Mouse (Mus musculus): Measurements from ENCODE around the gene Chrna4.

Chrna4 gene

DNA sequence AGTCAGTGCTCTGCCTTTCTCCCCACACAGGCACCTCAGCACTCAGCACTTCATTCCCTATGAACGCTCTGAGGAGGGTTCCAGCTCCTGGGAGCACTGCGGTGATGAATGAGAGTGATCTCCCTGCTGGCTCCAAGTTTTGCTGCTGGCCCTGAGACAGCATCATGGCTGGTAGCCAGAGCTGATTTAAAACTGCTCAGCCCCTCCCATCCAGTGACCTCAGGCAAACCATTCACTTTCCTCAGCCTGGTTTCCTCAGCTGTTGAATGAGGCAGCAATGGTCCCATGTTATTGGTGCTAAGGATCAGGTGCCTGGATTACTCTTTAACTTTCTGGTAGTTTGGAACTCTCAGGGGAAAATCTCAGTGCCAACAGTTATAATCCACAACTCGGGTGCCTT is at the start of gene Chrna4:
Chrna4 (minus strand) TSS at position 110 of the 400 bp plus-strand sequence.
- peak; percentile 33 for DNase-seq (ENCODE audit: low spot score)

DNA sequence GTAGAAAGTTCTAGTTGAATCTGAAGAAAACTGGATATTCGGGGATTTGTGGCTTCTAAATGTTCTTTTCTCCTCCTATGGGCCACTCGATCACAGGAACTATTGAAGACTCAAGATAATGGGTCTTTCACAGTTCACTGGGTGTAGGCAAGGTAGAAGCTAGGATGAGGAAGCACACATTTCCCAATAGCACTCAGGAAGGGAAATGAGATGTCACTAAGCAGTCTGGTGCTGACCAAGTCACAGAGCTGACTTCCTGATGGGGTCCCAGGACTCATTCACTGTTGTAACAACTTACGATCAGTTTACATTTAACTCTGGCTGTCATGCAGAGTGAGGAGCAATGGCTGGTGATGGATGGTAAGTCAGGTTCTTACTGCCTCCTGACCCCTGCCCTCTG is 46.8 kb upstream of the Chrna4 start:
- DNase-seq (ENCODE audit: low spot score), result no peak

DNA sequence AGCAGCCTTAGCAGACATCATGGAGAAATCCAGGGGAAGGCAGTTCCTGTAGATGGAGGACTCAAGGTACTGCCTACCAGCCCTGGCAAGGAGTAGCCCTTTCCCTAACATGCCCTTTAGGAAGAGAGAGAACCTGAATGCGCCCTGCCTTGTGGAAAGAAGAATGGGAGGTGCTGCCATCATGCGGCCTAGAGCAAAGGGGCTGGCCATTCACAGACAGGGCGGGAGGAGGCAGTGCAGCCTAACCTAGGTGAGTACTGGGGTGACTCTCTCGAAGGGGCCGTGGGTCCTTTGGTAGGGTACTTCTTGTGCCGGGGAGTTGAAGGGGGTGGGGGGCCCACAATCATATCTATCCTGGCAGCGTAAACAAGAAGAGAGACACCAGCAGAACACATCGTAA is 41.7 kb upstream of the Chrna4 start:
- no peak for DNase-seq (ENCODE audit: low spot score)

DNA sequence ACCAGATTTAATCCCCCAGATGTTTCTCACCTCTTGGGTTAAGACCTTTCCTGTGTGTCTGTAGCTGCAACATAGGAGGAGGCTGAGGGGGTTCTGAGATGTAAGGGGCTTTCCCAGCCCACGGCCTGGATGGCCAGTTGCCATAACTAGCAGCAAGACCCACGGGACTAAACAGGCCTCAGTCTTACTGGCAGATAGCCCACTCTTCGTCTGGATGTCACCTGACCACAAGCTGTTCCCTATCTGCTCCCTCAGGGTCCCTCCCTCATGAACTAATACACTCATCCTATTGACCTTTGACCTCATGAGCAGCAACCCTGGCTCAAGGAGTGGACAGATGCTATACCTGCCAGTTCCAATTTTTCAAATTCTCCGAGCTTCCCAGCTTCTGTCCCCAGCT is 40.6 kb upstream of the Chrna4 start:
- DNase-seq (ENCODE audit: low spot score), result no peak

DNA sequence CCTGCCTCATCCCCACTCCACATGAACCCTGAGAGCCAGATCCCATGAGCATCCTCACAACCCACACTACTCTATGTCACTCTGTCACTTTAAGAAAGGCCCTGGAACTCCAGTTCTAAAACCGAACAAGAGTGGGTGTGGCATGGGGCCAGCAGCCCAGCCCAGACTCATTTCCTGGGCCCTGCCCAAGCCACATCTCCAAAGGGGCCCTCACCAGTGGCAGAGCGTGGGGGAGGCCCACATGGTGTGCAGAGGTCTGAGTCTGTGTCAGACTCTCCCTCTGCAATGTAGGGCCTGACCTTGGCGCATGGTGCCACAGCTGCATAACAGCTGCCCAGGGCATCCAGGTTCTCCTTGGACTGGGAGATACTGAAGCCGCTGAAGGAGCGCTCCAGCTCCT is 37.5 kb upstream of the Chrna4 start:
- no peak for DNase-seq (ENCODE audit: low spot score)

DNA sequence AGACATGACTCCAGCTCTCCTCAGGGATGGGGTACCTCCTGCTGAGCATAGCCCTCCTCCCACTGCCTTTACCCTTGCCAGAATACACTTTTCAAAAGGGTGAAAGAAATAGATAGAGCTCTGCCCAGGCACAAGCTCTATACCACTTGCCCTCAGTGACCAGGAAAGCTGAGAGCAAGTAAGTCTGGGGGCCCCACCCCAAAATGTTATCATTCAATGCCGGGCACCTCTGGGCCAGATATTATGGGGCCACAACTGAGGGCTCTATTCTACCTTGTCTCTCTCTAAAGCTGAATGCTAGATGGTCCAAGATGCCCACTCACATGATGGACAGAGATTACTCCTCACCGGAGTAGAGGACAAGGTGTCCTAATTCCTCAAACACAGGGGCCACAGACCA is 36.2 kb upstream of the Chrna4 start:
- no peak for DNase-seq (ENCODE audit: low spot score)

DNA sequence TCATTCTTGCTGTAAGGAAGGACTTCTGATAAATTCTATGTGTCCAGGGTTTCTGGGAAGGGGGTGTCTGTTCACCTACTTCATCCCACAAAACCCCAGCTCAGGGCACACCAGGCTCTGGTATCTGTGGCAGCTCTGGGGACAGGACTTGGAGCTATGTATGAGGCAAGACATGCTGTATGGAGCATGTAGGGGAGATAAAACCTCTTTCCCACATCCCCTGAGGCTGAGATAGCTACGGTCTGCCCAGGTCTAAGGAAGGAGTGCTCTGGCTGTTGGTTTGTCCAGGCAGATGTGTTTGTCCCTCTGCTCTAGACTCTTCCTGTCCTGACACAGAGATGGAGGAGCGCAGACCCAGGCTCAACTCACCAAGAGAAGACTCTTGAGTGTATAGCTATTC is 35.6 kb upstream of the Chrna4 start:
- DNase-seq (ENCODE audit: low spot score), result no peak

DNA sequence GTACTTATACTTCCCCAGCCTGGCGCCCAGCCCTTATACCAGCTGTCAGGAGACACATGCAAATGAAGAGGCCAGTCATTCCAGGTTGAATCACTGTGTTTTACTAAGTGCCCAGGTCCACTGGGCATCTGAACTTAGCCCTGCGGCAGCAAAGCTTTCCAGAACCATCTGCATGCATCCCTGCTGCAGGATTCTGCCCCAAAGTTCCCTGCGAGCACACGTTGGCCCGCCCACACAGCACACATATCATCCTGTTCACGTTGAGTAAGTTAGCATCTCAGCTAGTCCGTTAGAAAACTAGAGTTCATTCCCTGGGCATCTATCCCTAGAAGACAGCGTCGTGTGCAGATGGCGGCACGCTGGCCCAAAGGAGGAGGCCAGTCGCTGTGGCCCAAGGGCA is 32.2 kb upstream of the Chrna4 start:
- DNase-seq (ENCODE audit: low spot score), result no peak

DNA sequence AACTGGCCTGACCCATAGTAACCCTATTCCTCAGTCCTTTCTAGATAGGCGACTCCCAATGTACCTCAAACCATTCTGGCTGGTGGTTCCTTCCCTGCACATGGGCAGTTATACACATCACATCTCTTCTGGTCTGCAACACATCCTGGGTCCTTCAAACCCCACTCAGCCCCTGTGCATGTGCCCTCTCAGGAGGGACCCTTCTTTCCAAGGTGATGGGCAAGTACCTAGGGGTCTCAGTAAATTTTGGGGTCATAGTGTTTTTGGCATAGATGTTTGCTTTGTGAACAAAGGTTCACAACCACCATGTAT is 29.0 kb upstream of the Chrna4 start:
- no peak for DNase-seq (ENCODE audit: low spot score)

DNA sequence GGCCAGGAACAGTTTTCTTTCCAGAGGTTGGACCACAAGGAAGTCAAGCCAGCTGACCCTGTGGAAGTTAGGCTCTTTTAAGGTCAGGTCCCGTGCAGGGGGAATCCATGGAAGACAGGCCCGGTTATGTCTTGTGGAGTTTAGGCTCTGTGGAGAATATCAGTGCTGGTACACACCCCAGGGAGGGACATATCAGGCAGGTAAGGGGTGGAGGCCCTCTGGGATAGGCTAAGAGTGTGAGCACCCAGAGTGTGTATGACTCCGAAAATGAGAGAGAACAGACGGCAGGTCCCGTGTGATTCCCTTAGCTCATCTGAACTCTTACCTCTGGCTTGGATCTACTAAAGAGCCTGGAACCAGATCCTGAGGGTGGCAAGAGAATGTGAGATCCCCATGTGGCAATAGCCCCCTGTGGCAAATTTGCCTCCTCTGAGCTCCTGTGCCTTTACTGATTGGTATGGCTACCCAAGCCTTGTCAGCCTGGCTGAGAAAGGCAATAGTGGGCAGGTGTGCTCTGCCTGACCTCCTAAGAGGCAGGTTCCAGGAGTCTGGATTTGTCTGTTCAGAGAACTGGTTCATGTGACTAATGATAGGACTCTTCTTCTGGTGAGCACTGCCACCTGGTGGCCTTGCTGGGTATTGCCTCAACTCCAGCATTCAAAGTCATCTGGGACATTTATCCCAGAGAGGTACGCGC is 28.5 kb upstream of the Chrna4 start:
- DNase-seq (ENCODE audit: low spot score), result peak; percentile 76

DNA sequence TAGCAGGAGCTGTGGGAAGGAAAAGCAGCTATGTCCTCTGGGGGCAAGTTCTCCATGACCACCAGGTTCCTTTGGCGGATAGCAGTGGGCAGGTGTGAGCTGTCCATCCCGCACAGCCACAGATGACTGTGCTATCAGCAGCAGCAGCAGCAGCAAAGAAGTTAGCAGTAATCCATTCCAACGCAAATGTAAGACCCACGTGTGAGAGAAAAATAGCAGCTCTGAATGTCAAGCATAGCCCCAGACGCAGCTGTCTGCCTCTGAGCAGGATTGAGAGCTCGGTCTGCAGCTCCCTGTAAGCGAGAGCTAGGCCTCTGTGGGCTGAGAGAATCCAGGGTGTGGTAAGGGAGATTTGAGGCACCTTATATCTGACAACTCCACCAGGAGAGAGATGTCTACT is 26.8 kb upstream of the Chrna4 start:
- DNase-seq (ENCODE audit: low spot score), result no peak

DNA sequence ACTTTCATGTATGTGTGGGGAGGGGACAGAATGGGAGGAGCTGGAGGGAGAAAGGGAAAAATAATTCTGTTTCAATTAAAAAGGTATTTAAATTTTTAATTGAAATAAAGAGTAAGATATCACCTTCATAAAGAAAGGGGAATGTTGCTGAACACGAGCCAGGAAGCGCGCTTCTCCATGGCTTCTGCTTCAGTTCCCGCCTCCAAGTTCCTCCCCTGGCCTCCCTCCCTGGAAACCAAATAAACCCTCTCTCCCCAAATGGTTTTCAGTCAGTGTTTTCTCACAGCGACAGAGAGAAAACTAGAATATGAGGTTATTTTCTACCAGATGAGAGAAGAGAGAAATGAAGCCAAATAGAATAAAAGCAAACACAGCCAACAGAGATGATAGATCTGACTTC is 25.2 kb upstream of the Chrna4 start:
- no peak for DNase-seq (ENCODE audit: low spot score)

DNA sequence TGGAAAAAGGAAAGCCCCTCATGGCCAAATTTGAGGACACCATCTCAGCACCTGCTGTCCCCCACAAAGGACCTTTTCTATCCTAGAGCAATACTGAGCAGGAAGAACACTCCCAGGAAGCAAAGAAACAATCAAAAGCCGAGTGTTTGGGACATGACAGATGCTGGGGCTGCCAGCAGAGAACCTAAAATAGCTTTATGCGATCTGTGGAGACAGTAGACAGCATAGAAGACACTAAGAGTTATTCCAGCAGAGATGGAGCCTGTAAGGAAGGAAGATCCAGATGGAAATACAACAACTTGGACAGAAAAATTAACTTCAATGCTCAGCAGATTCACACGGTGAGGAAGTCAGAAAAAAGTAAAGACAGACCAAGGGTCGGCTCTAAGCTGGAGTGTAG is 22.5 kb upstream of the Chrna4 start:
- no peak for DNase-seq (ENCODE audit: low spot score)

DNA sequence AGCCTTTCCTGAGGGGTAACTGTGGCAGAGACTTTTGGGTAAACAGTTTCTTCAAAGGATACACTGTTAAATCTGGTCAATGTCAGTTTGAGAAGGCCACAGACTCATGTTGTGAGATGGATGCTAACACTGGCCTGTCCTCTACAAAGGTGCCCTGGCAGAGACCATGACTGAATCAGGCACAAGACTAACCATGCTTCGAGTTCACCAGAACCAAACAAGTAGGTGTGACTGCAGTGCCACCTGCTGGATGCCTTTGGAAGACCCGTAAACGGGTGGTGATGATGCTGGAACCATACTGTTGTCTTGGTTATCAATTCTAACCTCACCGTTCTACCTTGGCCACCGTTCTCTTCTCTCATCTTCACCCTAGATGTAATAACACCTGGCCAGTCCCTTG is 16.8 kb upstream of the Chrna4 start:
- DNase-seq (ENCODE audit: low spot score), result peak; percentile 75

DNA sequence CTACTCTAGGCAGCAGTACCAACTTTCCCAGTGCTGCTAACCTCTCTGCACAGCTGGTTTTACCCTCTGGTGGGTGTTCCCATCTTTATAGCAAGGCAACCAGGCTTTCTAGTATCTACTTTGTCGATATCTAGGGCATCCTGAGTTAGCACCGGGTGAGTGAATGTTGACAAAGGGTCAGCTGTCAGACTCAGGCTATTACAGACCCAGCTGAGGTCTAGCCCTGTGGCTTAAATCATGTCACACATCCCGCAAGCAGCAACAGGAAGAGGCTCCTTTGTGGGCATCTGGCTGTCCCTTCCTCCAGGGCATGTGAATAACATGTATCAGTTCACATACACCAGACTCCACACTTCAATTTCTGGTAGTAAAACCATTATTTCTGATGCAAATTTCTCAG is 14.8 kb upstream of the Chrna4 start:
- DNase-seq (ENCODE audit: low spot score), result no peak

DNA sequence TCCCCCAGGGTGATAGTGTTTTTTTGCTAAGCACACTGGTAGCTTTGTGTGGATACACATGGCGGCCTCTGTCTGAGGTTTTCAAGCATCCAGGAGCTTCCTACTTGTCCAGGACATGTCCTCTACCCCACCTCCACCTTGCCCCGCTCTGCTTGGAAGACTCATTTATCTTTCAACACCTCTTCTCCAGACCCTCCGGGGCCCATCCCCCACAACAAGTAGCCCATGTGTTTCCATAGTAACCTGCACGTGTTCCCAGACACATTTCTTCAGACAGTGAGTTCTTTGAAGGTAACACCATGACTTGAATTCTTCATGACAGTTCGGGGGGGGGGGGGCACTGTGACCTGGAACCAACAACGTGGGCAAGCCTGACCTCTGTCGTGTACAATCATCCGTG is 14.0 kb upstream of the Chrna4 start:
- no peak for DNase-seq (ENCODE audit: low spot score)

DNA sequence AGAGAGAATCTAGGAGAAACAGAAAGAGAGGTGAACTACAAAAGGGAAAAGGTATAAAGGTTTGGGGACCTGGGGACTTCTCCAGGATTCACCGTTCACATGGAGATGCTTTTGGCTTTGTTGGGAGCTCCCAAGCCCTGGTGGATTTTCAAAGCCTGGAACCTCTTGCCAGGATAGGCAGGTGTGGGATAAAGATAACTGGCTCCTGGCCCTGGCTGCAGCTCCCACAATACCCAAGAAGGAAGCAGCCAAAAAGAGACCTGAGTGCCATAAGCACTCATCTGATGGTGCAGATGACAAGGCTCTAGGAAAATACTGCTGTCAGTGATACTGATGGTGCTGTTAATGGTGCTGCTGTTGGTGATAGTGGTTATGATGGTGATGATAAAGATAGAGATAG is 8.8 kb upstream of the Chrna4 start:
- DNase-seq (ENCODE audit: low spot score), result no peak

DNA sequence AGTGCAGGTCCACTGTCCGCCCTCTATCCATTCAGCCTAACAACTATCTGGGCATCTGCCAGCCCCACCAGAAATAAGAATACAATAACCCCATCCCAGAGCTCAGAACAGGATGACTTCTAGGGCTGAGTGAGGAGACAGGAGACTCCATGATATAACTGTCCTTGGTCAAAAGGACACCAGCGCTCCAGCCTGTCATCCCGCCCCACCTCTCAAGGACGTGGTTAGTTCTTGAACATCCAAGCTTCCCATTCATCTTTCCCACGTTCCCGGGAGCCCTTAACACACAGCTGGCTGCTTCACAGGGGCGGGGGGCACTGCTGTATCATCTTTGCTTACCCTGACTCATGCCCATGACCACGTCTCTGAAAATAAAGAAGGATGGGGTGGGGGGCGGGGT is 5.6 kb upstream of the Chrna4 start:
- no peak for DNase-seq (ENCODE audit: low spot score)

DNA sequence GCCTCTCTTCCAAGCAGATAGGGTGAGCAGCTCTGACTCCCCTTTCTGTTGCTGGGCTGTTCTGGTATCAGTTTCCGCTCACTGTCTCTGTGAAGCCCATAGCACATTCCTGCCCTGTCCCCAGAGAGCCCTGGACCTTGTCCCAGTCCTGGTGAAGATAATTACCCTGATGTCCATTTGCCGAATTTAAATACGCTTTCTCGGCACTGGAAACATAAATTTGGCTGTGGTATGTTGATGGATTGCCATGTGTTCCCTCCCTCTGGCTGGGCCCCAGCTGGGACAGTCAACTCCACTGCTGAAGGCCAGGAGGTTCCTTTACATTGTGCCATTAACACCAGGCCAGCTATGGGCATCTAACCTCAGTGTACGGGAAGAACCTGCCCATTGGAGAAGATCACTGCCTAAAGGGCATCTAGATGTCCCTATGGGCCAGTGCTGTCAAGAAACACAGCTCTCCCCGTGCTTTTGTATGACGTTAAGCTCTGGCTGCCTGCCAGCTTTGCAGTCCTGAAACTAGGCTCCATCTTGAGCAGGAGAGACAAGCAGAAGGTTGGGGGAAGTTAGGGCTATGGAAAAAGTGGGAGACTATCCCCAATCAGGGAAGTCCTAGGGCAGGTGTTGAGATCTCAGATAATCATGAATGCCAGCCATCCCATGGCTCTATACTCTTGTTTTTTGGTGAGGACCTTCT is 5.1 kb upstream of the Chrna4 start:
- DNase-seq (ENCODE audit: low spot score), result no peak

DNA sequence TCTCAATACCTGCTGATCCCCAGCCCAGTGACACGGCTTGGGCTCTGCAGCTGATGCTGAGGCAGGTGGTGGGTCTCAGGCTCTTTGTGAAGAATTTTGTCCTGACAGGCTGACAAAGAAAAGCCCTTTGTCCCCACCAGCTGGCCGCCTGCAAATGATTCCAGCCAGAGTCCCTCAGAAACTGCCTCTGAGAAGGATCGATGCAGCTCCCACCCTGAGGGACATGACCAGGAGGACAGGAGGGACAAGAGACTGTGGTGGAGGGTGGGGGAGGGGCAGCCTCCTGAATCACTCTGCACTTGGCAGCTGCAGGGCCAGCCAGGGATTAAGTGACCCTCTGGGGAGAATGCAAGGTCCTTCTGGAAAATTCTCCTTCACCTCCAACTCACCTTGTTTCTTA is 655 bp upstream of the Chrna4 start:
- no peak for DNase-seq (ENCODE audit: low spot score)

DNA sequence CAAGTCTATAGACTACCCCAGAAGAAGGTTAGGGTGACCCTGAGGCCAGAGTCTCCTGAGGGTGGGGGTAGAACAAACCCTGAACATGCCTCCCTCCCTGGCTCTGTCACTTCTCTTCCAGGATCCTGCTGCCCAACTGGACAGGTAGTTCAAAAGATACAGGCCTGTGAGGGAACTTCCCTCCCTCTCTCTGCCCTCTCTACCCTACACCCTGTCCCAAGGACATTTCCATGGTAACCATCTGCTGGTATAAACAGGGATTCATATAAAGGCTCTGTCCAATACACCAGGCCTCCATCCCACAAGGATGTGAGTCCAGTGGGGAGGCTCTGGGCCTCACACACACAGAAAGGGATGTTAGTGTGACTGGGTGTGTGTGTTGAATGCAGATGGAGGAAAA is 970 bp downstream of the Chrna4 start:
- no peak for DNase-seq (ENCODE audit: low spot score)

DNA sequence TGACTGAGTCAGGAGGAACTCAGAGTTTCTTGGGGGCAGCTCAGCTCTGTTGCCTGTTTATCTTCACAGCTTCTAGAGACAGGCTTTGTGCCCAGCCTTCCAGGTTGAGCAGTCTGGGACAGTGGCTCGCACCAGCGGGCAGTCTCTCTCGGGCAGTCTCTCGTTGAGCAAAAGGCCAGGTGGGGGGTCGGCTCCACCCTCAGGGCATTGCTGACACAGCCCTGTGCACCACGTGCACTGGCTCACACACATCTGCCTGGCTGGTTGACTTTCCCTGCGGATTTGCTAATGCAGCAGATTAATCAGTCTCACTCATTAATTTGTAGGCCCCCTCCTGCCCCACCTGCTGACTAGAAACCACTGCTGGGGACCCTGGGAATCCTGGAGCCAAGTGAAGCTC is 1.4 kb downstream of the Chrna4 start:
- DNase-seq (ENCODE audit: low spot score), result no peak

DNA sequence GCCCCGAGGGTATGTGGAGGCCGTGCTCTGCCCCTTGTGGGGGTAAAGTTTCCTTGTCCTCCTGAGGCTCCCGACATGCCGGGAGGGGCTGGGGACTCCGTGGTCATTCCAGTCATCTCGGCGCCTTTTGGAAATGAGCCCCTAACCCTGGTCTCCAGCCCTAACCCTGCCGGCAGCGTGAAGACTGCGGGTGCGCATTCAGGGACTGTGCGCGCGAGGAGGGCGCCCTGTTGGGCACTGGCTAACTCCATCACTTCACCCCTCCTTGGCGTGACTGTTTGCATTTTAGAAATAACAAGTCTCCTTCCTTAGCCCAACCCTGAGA is 4.0 kb downstream of the Chrna4 start:
- DNase-seq (ENCODE audit: low spot score), result no peak

DNA sequence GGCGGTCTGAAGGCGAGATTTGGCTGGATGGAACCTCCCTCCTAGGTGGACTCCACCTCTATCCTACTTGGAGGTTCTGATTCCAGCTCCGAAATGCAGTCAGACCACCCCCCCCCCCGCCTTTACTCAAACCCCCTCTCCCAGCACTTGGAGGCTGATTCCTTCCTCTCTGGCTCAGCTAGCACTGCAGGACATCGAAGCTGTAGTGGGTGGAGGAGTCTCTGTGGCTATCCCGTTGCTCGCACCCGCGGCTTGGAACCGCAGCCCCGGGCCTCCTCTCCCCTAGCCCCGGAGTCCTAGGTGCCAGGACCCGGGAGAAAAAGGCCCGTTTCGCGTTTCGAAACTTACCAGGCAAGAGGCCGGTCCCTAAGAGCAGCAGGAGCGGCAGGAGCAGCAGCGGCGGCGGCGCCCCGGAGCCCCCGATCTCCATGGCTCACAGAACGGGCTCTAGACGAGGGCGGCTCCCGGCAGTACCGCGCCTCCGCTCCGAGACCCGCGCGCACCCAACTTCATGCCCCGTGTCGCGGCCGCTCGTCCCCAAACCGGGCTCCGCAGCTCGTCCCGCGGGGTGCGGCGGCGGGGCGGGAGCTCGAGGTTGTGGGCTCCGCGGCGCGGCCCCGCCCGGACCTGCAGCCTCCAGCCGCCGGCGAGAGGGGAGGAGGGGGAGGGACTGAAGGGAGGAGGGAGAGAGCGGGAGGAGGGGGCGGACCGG is 4.5 kb downstream of the Chrna4 start:
- DNase-seq (ENCODE audit: low spot score), result peak; percentile 46
